Mouse (Mus musculus): ENCODE measurements around the gene Wdfy3. TPM values are rescaled to one million over a fixed set of nuclear protein-coding genes. Genes with fewer than 3 reads are reported as not detected.
"Not testable (repeated sequence)": the region's sequence is repeated elsewhere in the genome, so short reads cannot be mapped to it uniquely, and the experiment has no call there.

Wdfy3 gene
- polyA plus RNA-seq, 1 experiment = 43.6 TPM

DNA sequence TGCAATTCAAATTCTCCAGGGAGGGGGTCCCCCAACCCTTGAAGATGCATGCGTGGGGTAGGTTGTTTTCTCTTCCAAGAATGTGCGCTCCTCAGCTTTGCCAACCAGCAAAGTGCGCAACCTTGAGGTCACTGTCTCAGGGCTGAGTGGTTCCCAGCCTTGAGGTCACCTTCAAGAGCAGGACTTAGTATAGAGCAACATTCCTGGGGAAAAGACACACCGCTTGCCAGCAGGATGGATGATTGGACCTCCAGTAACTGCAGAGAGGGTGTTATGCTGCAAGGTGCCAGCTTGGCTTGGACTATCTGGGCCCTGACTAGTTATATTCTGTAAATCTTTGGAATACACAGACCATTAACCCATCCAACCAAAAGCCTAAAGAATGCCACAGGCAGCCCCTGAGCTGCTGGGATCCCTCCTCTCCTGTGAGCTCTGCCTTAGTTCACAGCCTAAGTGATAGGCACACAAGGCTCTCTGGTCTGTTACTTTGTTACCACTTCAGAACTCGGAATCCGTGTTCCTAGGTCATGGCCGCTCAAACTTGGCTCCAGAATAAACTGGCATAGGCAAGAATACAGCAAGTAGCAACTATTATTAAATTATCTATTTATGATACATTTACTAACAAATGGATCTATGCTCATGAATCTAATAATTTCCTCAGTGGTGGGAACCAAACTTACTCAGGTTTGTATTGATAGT lies 76.6 kb downstream of the Wdfy3 start:
- TF ChIP-seq CTCF (IDR thresholded peaks at IDR 0.05; ENCODE audit: extremely low read depth, insufficient read depth, low read length) (no peak), POLR2A (IDR thresholded peaks at IDR 0.05; ENCODE audit: extremely low read depth, insufficient read depth, low read length) (no peak)
- H3K27ac ChIP-seq (ENCODE audit: insufficient read depth, low read length) = no peak overlapping the region
- no peaks in the 10 kb centered on the region for H3K4me1 ChIP-seq (ENCODE audit: control insufficient read depth, insufficient read depth, low read length)
- H3K4me3 ChIP-seq (ENCODE audit: insufficient read depth, low read length) = no peak overlapping the region

DNA sequence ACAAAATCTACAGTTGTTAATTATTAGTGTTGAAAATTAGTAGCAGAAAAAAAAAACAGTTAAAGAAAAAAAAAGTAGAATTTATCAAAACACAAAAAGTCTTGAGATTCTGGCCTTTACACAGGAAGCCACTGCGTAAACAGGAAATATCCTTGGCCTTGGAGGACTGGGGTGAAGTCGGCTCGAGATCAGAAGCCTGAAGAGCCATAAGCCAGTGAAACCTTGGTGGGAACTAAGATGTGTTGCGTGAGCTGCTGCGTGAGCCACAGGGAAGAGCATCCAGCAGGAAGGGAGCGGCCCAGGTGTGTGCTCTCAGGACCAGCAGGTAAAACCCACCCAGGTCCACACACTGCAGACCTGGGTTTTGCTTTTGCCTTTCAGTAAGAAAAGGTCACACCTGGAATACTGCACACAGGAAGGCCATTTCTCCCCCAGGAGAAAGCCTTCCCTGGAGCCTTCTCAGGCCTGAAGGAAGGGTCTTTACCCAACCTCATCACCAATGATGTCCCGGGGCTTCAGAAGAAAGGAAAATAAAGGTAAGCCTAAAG lies 79.3 kb downstream of the Wdfy3 start:
- H3K4me3 ChIP-seq (ENCODE audit: insufficient read depth, low read length) = no peak overlapping the region
- peaks cover 5% of the 10 kb centered on the region for H3K4me1 ChIP-seq (ENCODE audit: control insufficient read depth, insufficient read depth, low read length)
- H3K27ac ChIP-seq (ENCODE audit: insufficient read depth, low read length) = no peak overlapping the region
- TF ChIP-seq POLR2A (IDR thresholded peaks at IDR 0.05; ENCODE audit: extremely low read depth, insufficient read depth, low read length) (no peak), CTCF (IDR thresholded peaks at IDR 0.05; ENCODE audit: extremely low read depth, insufficient read depth, low read length) (no peak)

DNA sequence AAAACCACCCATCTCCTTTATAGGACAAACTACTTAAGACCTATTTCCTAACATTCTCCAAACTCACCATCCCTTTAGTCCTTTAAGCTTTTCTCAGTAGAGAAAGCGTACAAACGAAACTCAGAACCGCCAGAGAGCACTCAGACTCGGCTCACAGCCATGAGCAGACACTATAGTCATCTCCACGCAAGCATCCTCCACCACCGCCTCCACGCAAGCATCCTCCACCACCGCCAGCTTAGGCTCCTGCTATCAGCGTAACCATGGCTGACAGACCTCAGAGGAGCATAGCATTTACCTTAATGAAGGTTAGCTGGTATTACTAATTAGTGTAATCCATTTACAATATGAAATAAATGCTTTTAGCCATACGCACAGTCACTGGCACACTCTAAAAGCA lies 81.2 kb downstream of the Wdfy3 start:
- no peak for TF ChIP-seq POLR2A (IDR thresholded peaks at IDR 0.05; ENCODE audit: extremely low read depth, insufficient read depth, low read length)
- TF ChIP-seq CTCF (IDR thresholded peaks at IDR 0.05; ENCODE audit: extremely low read depth, insufficient read depth, low read length) = no peak
- Histone ChIP-seq H3K27ac (ENCODE audit: insufficient read depth, low read length) (no peak overlapping the region), H3K4me3 (ENCODE audit: insufficient read depth, low read length) (no peak overlapping the region), H3K4me1 (ENCODE audit: control insufficient read depth, insufficient read depth, low read length) (peaks cover 5% of the 10 kb centered on the region)

DNA sequence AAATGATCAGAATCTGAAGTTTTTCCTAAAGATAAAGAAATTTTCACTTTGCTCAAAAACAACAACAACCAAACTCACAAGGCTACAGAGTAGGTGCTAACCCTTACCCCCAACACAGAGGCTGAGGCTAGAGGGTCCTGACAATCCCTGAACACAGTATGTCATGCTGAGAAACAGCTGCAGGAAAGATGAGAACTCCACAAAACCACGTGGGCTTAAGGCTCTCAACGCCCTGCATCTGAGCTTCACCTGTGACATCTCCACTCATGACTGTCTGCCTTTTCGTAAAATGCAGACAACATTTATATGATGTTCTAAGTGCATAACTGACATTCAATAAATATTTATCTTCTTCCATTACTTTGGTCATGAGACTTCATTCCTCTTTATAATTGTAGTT lies 83.0 kb downstream of the Wdfy3 start:
- TF ChIP-seq CTCF (IDR thresholded peaks at IDR 0.05; ENCODE audit: extremely low read depth, insufficient read depth, low read length) = no peak
- no peak for TF ChIP-seq POLR2A (IDR thresholded peaks at IDR 0.05; ENCODE audit: extremely low read depth, insufficient read depth, low read length)
- Histone ChIP-seq H3K4me1 (ENCODE audit: control insufficient read depth, insufficient read depth, low read length) (peaks cover 8% of the 10 kb centered on the region), H3K4me3 (ENCODE audit: insufficient read depth, low read length) (no peak overlapping the region), H3K27ac (ENCODE audit: insufficient read depth, low read length) (no peak overlapping the region)

DNA sequence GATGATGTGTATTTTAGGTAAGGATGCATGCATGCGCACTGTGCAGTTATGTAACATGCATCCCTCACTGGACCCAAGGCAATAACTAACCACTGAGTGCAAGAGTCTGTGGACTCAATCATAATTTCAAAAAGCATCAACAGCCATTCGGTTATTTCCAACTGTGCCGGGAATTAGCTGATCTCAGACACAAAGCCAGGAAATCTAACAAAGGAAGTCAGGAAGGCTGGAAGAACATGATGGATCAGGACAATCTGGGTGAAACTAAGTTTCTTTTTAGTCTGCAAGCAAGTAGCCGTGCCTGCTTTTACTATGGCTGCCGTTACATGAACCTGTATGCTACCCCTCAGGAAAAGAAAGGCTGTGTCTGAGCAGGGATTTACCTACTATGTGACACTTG lies 87.5 kb downstream of the Wdfy3 start:
- H3K27ac ChIP-seq (ENCODE audit: insufficient read depth, low read length) = peak overlapping the region; percentile 65; the same call in 1 of the 2 replicates
- H3K4me3 ChIP-seq (ENCODE audit: insufficient read depth, low read length) = no peak overlapping the region
- H3K4me1 ChIP-seq (ENCODE audit: control insufficient read depth, insufficient read depth, low read length) = peaks cover 10% of the 10 kb centered on the region
- TF ChIP-seq POLR2A (IDR thresholded peaks at IDR 0.05; ENCODE audit: extremely low read depth, insufficient read depth, low read length) (no peak), CTCF (IDR thresholded peaks at IDR 0.05; ENCODE audit: extremely low read depth, insufficient read depth, low read length) (no peak)

DNA sequence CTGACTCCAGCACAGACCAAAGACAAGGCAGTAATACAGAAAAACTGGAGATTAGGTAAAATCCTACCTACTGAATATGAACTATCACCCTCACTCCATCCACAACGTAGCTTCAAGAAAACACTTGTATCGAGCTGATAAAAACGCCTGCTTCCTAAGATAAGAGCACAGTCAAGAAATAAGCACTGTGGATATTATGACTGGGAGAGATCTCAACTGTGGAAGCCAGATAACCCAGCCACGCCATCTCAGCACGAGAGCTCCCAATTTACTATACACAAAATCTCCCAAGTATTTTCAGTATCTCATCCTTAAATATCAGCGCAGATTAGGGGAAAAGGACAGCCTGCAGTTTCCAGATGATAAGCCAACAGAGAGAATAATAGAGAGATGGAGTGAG lies 90.1 kb downstream of the Wdfy3 start:
- Histone ChIP-seq H3K4me3 (ENCODE audit: insufficient read depth, low read length) (no peak overlapping the region), H3K27ac (ENCODE audit: insufficient read depth, low read length) (no peak overlapping the region), H3K4me1 (ENCODE audit: control insufficient read depth, insufficient read depth, low read length) (peaks cover 5% of the 10 kb centered on the region)
- TF ChIP-seq CTCF (IDR thresholded peaks at IDR 0.05; ENCODE audit: extremely low read depth, insufficient read depth, low read length) (no peak), POLR2A (IDR thresholded peaks at IDR 0.05; ENCODE audit: extremely low read depth, insufficient read depth, low read length) (no peak)

DNA sequence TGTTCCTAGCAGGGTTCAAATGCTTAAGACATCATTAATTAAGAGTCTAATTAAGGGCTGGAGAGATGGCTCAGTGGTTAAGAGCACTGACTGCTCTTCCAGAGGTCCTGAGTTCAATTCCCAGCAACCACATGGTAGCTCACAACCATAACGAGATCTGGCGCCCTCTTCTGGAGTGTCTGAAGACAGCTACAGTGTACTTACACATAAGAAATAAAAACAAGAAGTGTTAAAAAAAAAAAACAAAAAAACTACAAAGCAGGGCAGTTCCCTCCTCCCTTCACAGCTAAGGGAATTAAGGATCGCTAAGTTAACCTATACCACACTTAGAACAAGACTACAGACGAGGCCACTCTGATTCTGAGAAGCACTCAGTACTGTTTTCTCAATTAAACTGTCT lies 97.1 kb downstream of the Wdfy3 start:
- not testable (repeated sequence) for H3K4me3 ChIP-seq (ENCODE audit: insufficient read depth, low read length); H3K27ac ChIP-seq (ENCODE audit: insufficient read depth, low read length); H3K4me1 ChIP-seq (ENCODE audit: control insufficient read depth, insufficient read depth, low read length)

DNA sequence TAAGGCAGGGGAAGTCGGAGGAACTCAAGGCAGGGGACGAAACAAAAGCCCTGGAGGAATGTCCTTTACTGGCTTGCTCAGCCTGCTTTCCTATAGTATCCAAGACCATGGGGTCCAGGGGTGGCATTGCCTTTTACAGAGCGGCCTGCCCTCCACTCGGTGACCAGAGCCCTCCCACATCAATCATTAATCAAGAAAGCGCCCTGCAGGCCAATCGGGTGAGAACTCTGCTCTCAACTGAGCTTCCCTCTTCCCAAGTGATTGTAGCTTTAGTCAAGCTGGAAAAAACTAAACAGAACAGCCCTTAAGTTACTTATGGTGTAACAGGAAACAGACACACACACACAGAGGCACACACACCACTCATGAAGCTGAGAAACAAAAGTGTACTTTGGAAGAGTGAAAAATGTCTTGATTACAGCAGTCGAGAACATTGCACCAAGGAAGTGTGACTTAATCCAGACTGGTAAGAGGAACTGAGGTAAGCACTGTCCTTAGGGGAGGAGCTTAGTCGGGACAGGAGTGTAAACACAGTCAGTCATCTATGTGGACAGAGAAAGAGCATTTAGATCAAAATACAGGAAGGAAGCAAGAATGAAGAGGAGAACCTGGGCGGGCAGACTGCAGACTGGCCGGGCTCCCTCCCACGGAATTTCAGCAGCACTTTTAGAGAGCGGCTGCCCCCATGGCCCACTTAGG lies 101.4 kb downstream of the Wdfy3 start:
- no peak for TF ChIP-seq POLR2A (IDR thresholded peaks at IDR 0.05; ENCODE audit: extremely low read depth, insufficient read depth, low read length)
- no peak for TF ChIP-seq CTCF (IDR thresholded peaks at IDR 0.05; ENCODE audit: extremely low read depth, insufficient read depth, low read length)
- Histone ChIP-seq H3K4me1 (ENCODE audit: control insufficient read depth, insufficient read depth, low read length) (peaks cover 1% of the 10 kb centered on the region; the same call in 1 of the 2 replicates), H3K27ac (ENCODE audit: insufficient read depth, low read length) (peak overlapping the region; percentile 37; the same call in 1 of the 2 replicates), H3K4me3 (ENCODE audit: insufficient read depth, low read length) (no peak overlapping the region)

DNA sequence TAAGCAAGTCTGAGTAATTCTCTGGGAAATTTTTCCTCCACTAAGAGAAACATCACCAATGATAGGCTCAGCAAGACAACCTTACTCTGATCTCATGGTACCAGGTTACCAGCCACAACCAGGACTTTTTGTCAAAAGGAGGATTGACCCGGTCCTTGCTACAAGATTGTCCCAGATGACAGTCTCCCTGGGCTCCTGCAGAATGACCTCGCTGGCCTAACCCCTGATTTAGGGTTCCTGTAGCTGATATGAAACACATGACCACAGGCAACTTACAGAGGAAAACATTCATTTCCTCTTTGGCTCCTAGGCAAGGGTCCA lies 101.9 kb downstream of the Wdfy3 start:
- Histone ChIP-seq H3K27ac (ENCODE audit: insufficient read depth, low read length) (0 out of 2 replicates have a peak overlapping the region, but pooled peaks have one; percentile 2), H3K4me3 (ENCODE audit: insufficient read depth, low read length) (no peak overlapping the region), H3K4me1 (ENCODE audit: control insufficient read depth, insufficient read depth, low read length) (peaks cover 3% of the 10 kb centered on the region; the same call in 1 of the 2 replicates)
- no peak for TF ChIP-seq POLR2A (IDR thresholded peaks at IDR 0.05; ENCODE audit: extremely low read depth, insufficient read depth, low read length)
- no peak for TF ChIP-seq CTCF (IDR thresholded peaks at IDR 0.05; ENCODE audit: extremely low read depth, insufficient read depth, low read length)

DNA sequence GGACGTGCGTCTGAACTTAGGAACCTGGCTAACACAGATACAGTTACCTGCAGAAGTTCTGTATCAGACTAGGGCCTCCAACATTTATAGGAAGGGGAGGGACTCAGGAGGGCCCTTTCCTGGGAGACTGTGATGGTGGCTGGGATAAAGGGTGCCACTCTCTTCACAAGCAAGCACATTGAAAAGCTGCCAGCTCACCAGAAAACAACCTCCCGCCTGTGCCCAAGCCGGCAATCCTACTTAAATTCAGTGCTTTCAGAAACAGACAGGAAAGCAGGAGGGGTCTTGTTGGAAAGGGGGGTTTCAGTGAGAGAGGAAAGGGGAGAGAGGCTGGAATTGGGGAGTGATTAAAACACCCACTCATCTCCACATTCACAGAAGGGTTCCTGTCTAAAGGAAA lies 106.9 kb downstream of the Wdfy3 start:
- Histone ChIP-seq H3K4me3 (ENCODE audit: insufficient read depth, low read length) (no peak overlapping the region), H3K27ac (ENCODE audit: insufficient read depth, low read length) (no peak overlapping the region), H3K4me1 (ENCODE audit: control insufficient read depth, insufficient read depth, low read length) (peaks cover 3% of the 10 kb centered on the region; the same call in 1 of the 2 replicates)
- TF ChIP-seq CTCF (IDR thresholded peaks at IDR 0.05; ENCODE audit: extremely low read depth, insufficient read depth, low read length) (no peak), POLR2A (IDR thresholded peaks at IDR 0.05; ENCODE audit: extremely low read depth, insufficient read depth, low read length) (no peak)
